Mouse (Mus musculus) C2C12 (cell line): ENCODE measurements at regions not wholly inside any gene's neighbourhood (a gene's known extent, or its start where the extent isn't known, plus 50 kb on each side); places are given as distances from the start of the nearest gene placed in this dataset.

ENCODE experiments used
- CEBPB ChIP-seq: IDR thresholded peaks from one replicate; pipeline ENCODE4 v1.6.1; 2011; ENCODE audit warnings: low read depth, mild to moderate bottlenecking, control low read depth, moderate library complexity
- CTCF ChIP-seq: IDR thresholded peaks from one replicate; pipeline ENCODE4 v1.5.1; 2011; ENCODE audit not compliant: control insufficient read depth, insufficient read depth, insufficient read length
- FOSL1 ChIP-seq: IDR thresholded peaks from one replicate; pipeline ENCODE4 v1.8.0; 2011; ENCODE audit warnings: mild to moderate bottlenecking, low read length; ENCODE audit not compliant: poor library complexity, insufficient read depth, severe bottlenecking

GRCm38 (mm10) chr8:33089731-33090130, 338.8 kb upstream of the 5930422O12Rik start:
- TF ChIP-seq CEBPB (no peak), FOSL1 (no peak), CTCF (no peak)
